Mouse (Mus musculus) MEL (cell line): Measurements from ENCODE around the gene Aoc1.

Experiments
- CTCF ChIP-seq, 3 experiments: IDR thresholded peaks in 2 of 3; conservative IDR thresholded peaks in 1 of 3; 2 replicates each; pipeline ENCODE4 v1.5.1; 2011 to 2012; ENCODE audit warnings: low read length in 3 of 3, low read depth in 2 of 3, mild to moderate bottlenecking in 2 of 3, improper control_type of control experiment in 1 of 3, inconsistent platforms in 1 of 3, mixed read lengths in 1 of 3, moderate library complexity in 1 of 3; ENCODE audit not compliant: control insufficient read depth in 1 of 3, insufficient read depth in 1 of 3, poor library complexity in 1 of 3, severe bottlenecking in 1 of 3
- MAFK ChIP-seq: IDR thresholded peaks from 2 replicates; pipeline ENCODE4 v1.6.1; 2011; ENCODE audit warnings: low read depth, mild to moderate bottlenecking, low read length, improper control_type of control experiment, borderline replicate concordance
- MAZ ChIP-seq: IDR thresholded peaks from 2 replicates; pipeline ENCODE4 v1.6.1; 2012; ENCODE audit warnings: low read depth, mild to moderate bottlenecking, inconsistent platforms, low read length, improper control_type of control experiment
- MEF2A ChIP-seq: IDR thresholded peaks from 2 replicates; pipeline ENCODE4 v1.6.1; 2014; ENCODE audit warnings: low read depth, mild to moderate bottlenecking, inconsistent platforms, low read length, improper control_type of control experiment; ENCODE audit not compliant: poor library complexity, insufficient replicate concordance, severe bottlenecking; ENCODE audit errors: extremely low read depth
- NELFE ChIP-seq: IDR thresholded peaks from 2 replicates; pipeline ENCODE4 v1.6.1; 2011; ENCODE audit warnings: low read depth, low read length, improper control_type of control experiment
- POLR2A ChIP-seq, 2 experiments: IDR thresholded peaks; 2 replicates each; pipeline ENCODE4 v1.6.1; 2011 to 2012; ENCODE audit warnings: low read length in 2 of 2, mild to moderate bottlenecking in 2 of 2, control low read depth in 1 of 2, improper control_type of control experiment in 1 of 2, low read depth in 1 of 2, moderate library complexity in 1 of 2; ENCODE audit not compliant: control insufficient read depth in 1 of 2, insufficient read depth in 1 of 2, poor library complexity in 1 of 2

- TF ChIP-seq MAZ, result no peak
- TF ChIP-seq NELFE, result no peak
- TF ChIP-seq POLR2A (IDR thresholded peaks at IDR 0.05; ENCODE audit: control insufficient read depth in 1 of 2, insufficient read depth in 1 of 2, low read depth in 1 of 2, low read length in 2 of 2, poor library complexity in 1 of 2), result no peak
- no peak for TF ChIP-seq MAFK
- no peak for TF ChIP-seq MEF2A
- no peak for TF ChIP-seq CTCF (IDR thresholded peaks at IDR 0.05 in 2 of 3, conservative IDR thresholded peaks at IDR 0.05 in 1 of 3; ENCODE audit: control insufficient read depth in 1 of 3, insufficient read depth in 1 of 3, low read depth in 2 of 3, low read length in 3 of 3, poor library complexity in 1 of 3, severe bottlenecking in 1 of 3)
Measured at GRCm38 (mm10) chr6:48902511-48903406, 30.1 kb downstream of the Aoc1 start.
